Mouse (Mus musculus): ENCODE measurements around the gene Rbfox1.

DNA sequence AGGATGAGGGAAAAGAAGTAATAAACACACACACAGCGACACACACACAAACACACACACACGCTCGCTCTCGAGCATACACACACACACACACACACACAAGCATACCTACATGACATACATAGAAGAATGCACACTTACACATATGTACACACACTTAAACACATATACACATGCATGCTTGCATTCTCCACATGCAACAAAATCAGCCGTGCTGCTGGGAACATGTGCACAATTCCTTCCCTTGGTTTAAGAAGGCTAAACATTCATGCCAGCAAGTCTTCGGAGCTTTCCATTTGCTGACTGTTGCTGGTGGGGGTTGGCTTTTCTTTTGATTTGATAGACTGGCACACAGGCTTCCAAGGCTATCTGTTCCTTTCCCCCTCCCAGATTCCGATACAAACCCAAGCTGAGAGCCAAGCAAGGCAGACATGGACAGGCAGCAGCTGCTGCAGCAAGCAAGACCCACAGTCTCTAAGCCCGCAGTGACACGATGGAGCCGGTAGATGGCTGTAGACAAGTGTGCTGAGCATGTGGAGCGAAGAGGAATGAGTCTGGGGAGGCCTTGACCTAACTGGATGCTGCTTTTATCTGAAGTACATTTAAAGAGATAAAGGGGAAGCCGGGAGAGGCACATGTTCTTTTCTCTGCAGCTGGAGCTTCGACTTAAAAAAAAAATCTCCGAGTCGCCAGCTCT, 954.3 kb downstream of the Rbfox1 start:
- TF ChIP-seq CTCF (IDR thresholded peaks at IDR 0.05; ENCODE audit: low read depth, low read length) = peak; percentile 66
- TF ChIP-seq POLR2A (IDR thresholded peaks at IDR 0.05; ENCODE audit: extremely low read depth, insufficient read depth, low read length) = no peak
